Mouse (Mus musculus): ENCODE measurements around the gene Pkd1l3.

Gene Pkd1l3

GRCm38 (mm10) chr8:109614243-109615210, at the start of gene Pkd1l3:
Pkd1l3 (plus strand) TSS chr8:109614517.
- TF ChIP-seq GATA4 (IDR thresholded peaks at IDR 0.05; ENCODE audit: insufficient replicate concordance, low read length), result peak; percentile 42; the same call in 1 of the 2 replicates

DNA sequence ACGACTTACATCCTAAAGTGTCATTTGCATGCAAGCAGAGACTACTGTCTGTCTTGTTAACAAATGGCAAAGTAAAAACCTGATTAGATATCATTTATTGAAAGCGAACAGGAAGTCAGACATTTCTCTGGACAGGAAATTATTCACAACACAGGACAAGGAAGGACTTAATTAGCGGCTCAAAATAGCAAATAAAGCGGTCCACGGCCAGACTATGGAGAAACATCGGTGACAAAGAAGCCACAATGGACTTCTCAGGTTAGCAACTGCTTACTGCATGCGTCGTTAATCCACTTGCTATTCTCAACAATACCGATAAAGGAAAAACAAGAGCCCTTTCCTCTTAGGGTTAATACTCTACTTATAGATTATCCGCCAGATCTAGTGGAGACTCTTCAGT, 49.6 kb upstream of the Pkd1l3 start:
- TF ChIP-seq GATA4 (IDR thresholded peaks at IDR 0.05; ENCODE audit: insufficient replicate concordance, low read length), result no peak

DNA sequence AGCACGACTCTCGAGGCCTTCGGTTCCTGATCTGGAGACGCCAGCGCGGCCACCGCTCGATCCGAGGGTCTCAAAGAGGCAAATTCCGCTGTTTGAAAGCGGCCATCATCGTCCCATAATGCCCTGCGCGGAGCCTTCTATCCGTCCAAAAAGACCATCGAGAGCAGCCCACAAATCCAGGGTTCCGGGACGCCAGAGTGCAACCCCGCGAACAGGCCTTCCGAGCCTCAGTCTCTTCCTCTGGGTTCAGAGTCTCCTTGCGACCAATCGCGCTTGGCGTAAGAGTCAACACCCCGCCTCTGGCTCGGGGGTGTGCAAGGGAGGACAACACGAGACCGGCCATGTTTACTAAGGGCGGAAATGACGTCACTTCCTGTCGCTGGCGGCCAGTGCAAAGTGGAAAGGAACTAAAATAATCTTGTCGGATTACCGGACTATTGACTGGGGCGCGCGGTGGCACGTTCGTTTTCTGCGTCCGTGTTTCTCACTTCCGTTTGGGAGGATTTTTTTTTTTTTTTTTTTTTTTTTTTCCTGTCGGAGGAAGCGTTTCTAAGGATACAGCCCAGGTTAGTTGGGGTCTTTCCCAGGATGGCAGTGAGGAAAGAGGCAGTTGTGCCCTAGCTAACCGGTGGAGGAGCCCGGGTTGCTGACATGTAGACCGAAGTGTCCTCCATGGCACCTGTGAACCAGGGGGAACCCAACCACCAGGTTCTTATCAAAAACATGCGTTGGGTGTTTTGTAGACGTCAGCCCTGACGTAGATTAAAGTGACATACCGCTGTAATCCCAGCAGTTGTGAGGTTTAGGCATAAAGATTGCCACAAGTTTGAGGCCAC, 48.6 kb upstream of the Pkd1l3 start, which contains the start of the genes Dhx38 and Txnl4b:
TSS of gene Dhx38 (minus strand) at position 364 of the 836 bp plus-strand sequence.
TSS of gene Txnl4b (plus strand) at position 395 of the 836 bp plus-strand sequence.
- peak; percentile 43; the same call in 1 of the 2 replicates for TF ChIP-seq GATA4 (IDR thresholded peaks at IDR 0.05; ENCODE audit: insufficient replicate concordance, low read length)

DNA sequence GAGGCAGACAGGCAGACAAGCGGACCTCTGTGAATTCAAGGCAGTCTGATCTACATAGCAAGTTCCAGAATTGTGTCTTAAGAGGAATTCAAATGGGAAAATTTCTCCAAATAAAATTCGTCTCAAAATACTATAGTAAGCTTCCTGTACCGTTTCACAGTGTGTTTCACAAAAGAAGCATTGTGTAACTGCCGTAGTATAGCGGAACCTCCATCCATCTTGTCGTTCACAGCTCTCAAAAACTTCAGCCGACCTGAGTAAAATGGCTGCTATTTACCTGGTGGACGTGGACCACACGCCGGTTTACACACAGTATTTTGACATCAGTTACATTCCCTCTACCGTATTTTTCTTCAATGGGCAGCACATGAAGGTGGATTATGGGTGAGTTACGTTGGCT, 43.2 kb upstream of the Pkd1l3 start:
- TF ChIP-seq GATA4 (IDR thresholded peaks at IDR 0.05; ENCODE audit: insufficient replicate concordance, low read length), result no peak

DNA sequence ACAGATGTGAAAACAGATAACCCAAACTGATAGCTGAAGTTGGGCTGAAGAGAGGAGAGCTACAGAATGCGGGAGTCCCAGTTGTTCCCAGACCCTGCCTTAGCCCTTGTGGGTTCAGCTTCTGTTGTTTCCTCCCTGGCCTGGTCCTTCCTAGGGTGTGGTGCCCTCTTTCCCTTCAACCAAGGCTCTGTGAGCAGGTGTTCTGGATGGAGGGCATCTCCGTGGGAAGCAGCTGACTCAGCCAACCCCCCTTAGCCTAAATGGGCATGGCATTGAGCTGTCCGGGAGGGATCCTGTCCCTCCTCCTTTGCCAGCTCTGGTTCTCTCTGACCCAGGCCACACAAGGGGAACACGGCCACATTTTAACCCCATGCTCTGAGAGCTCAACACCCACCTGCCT, 38.0 kb upstream of the Pkd1l3 start:
- TF ChIP-seq GATA4 (IDR thresholded peaks at IDR 0.05; ENCODE audit: insufficient replicate concordance, low read length), result no peak

DNA sequence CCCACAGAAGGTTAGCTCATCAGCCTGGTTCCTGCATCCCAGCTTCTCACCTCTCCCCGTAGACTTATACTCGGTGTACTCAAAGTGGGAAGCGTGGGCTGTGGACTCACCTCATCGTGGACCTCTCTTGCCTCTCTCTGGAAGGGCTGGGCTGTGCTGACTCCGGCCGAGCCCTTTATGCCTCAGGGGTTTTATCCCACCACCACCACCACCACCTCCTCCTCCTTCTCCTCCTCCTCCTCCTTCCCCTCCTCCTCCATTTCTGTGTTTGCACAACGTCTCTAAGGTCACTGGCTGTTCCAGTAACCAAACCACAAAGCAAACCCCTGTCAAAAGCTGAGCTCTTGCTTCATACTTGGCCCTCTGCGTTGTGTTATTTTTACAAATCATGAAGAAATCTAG, 35.4 kb upstream of the Pkd1l3 start, which contains the start of gene Hp:
TSS of gene Hp (minus strand) at position 273 of the 402 bp plus-strand sequence.
- TF ChIP-seq GATA4 (IDR thresholded peaks at IDR 0.05; ENCODE audit: insufficient replicate concordance, low read length), result no peak

DNA sequence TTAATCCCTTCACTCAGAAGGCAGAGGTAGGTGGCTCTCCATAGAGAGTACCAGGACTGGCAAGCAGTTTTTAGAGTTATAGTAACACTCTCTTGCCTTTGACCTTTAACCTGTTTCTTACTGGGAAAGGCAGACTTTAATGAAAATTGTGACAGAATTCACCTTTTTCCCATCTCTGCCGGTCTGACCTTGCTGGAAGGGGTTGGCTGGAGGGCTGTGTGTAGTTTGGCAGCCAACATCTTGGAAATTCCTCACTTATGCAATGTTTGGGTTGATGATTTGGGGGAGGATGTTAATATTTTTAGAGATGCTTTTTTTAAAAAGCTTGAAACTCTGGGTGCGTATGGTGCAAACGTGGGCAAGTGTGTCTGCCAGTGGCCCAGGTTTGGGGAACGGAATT, 30.0 kb upstream of the Pkd1l3 start:
- TF ChIP-seq GATA4 (IDR thresholded peaks at IDR 0.05; ENCODE audit: insufficient replicate concordance, low read length), result no peak

GRCm38 (mm10) chr8:109584830-109585229, 29.5 kb upstream of the Pkd1l3 start:
- no peak for TF ChIP-seq GATA4 (IDR thresholded peaks at IDR 0.05; ENCODE audit: insufficient replicate concordance, low read length)

DNA sequence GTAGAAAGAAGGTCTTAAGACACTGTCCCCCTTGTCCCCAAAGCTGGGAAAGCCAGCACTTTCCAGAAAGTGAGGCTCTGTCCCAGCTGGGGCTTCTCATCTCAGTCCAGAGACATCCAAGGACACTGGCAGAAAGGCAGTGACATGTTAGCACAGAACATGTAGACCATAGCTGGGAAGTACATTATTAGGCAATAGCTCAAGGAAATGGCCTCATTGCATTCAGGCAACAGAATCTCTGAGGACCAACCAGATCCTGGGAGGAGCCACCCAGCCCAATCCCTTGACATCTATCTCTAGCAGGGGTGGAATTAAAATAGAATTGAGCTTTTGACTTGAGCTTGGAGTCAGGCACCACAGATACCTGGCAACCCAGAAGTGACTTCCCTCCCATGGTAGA, 28.7 kb upstream of the Pkd1l3 start:
- TF ChIP-seq GATA4 (IDR thresholded peaks at IDR 0.05; ENCODE audit: insufficient replicate concordance, low read length), result no peak

DNA sequence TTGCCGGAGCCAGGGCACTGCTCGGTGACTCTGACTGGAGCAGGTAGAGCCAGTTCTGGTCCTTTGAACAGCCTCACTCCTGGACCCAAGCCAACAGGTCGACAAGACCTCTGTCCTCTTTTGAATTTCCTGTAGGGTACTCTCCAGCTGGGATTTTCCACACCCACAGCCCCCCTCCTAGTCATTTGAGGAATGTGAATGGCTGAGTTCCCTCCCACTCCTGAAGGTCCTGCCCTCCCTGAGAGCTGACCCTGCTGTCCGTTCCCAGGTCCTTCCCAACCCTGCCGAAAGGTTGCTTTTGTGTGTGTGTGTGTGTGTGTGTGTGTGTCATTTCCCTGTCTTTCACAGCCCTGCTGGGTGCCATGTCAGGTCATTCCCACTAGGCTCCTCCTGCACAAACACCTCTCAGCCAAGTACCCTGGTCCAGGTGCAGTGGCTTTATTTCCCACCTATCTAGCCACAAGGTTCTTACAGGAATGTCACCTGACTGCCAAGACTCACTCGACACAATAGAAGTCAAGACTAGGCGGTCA, 27.3 kb upstream of the Pkd1l3 start:
- TF ChIP-seq GATA4 (IDR thresholded peaks at IDR 0.05; ENCODE audit: insufficient replicate concordance, low read length), result no peak

DNA sequence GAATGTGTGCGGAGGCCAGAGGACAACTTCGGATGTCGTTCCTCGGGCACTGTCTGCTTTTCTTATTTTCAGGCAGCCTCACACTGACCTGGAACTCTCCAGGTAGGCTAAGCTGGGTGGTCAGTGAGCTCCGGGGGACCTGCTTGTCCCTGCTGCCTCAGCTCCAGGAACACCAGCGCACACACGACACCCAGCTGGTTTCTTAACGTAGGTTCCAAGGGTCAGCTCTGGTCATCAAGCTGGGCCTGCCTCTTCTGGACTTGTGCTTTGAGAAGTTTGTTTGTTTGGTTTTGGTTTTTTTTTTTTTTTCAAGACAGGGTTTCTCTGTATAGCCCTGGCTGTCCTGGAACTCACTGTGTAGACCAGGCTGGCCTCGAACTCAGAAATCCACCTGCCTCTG, 23.4 kb upstream of the Pkd1l3 start:
- no peak for TF ChIP-seq GATA4 (IDR thresholded peaks at IDR 0.05; ENCODE audit: insufficient replicate concordance, low read length)

GRCm38 (mm10) chr8:109591367-109591766, 22.9 kb upstream of the Pkd1l3 start:
- TF ChIP-seq GATA4 (IDR thresholded peaks at IDR 0.05; ENCODE audit: insufficient replicate concordance, low read length), result no peak

DNA sequence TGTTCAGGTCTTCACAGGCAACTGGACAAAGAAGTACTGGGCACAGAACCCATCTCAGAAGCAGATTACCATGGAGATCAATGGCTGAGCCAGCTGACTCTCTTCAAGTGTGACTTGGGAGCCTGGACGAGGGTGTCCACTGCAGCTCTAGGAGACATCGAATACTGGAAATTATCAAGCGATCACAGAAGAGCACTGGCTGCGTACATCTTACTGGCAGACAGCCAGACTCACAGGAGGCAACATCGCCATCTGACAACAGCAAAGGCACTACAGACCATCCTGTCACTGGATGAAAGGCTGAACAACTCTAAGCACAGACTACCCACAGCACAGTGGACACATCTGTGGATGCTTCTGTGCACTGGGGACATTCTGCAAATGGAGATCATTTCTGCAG, 22.2 kb upstream of the Pkd1l3 start:
- TF ChIP-seq GATA4 (IDR thresholded peaks at IDR 0.05; ENCODE audit: insufficient replicate concordance, low read length), result no peak

- no peak for TF ChIP-seq GATA4 (IDR thresholded peaks at IDR 0.05; ENCODE audit: insufficient replicate concordance, low read length)
Observed at GRCm38 (mm10) chr8:109593117-109593788, 21.1 kb upstream of the Pkd1l3 start.

- no peak for TF ChIP-seq GATA4 (IDR thresholded peaks at IDR 0.05; ENCODE audit: insufficient replicate concordance, low read length)
Observed at GRCm38 (mm10) chr8:109595854-109596253, 18.5 kb upstream of the Pkd1l3 start.
